Mouse (Mus musculus): ENCODE measurements around the gene Lsamp.

GRCm38 (mm10) chr16:40593161-40593560 is 609.0 kb downstream of the Lsamp start:
- no peak for TF ChIP-seq POLR2A (IDR thresholded peaks at IDR 0.05; ENCODE audit: control insufficient read depth, low read depth, low read length)
- no peak for TF ChIP-seq CTCF (IDR thresholded peaks at IDR 0.05; ENCODE audit: control insufficient read depth, insufficient read depth, insufficient replicate concordance, low read depth, low read length)
